Mouse (Mus musculus) kidney, adult 2 months (tissue): ENCODE results near the gene Sart1.

Experiments
- CTCF ChIP-seq: fragments of 200-500 bp; conservative IDR thresholded peaks from 2 replicates; pipeline ENCODE4 v1.5.1; 2011; ENCODE audit warnings: low read depth, mild to moderate bottlenecking, control low read depth, low read length, moderate library complexity, mixed read lengths; ENCODE audit not compliant: insufficient read depth, insufficient read length
- POLR2A ChIP-seq: fragments of 200-500 bp; IDR thresholded peaks from one replicate; pipeline ENCODE4 v1.6.1; 2011; ENCODE audit warnings: low read depth, low read length, control low read depth

DNA sequence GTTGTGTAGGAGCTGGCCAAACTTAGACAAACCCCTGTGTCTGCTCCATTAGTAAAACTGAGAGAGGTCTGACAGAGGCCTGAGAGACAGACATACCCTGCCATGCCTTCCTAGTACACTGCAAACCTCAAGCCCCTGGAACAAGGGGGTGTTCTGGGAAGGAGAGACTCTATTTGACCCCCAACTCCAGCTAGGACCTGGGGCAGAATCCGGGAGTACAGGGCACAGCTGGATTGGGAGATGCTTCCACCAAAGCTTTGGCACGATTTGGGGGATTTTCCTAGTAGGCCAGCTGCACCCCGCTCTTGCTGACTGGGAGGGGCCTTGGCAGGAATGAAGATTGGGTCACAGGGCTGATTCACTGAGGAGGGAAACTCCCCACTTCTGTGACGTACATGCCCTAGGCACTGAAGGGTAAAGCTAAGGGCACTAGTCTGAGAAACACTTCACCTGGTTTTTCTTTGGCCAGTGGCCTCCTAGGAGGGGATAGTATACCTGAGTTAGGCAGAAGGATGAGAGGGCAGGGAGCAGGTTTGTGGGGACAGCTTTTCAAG lies 43.5 kb upstream of the Sart1 start:
- TF ChIP-seq CTCF = no peak
- TF ChIP-seq POLR2A = no peak
